7 mouse cellular contexts compared by ENCODE assay signal in the genomic region with DNA sequence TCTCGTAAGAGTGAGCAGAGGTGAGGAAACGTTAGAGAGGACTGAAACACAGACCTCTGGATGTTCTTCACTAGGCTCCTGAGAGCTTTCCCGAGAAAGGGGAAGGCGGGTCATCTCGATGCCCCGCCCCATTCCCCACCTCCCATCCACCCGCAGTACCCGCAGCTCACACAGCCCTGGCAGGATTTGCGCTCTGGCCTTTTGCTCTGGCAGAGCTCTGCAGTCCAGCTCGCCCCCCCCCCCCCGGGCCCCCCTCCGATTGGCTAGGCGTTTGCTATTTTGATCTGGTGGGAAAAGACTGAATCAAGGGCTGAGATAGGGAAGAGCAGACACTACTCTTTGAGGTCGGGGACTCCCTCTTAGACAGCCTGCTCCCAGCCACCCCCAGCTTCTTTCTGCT.
DNase-seq lines count a peak whose midpoint lies in the region; ATAC-seq lines count a peak whose summit lies in the region.

No protein-coding gene starts in this region.

- H3K4me2 ChIP-seq in embryonic facial prominence, embryonic 14.5 days (ENCODE audit: low read depth, low read length): peak overlapping the region; percentile 87
- H3K4me2 ChIP-seq in stomach, embryonic 14.5 days (replicated peaks; ENCODE audit: low read depth, low read length): peak overlapping the region; percentile 93

- peaks cover 50% of the 10 kb centered on the region for H3K27me3 ChIP-seq in embryonic facial prominence, embryonic 14.5 days (replicated peaks; ENCODE audit: control insufficient read depth, insufficient read depth, low read length)
- H3K27me3 ChIP-seq in stomach, embryonic 14.5 days (ENCODE audit: control insufficient read depth, insufficient read depth, low read length): peaks cover 10% of the 10 kb centered on the region

- no peak overlapping the region for H3K9ac ChIP-seq in embryonic facial prominence, embryonic 14.5 days (ENCODE audit: low read depth, low read length)
- H3K9ac ChIP-seq in stomach, embryonic 14.5 days (replicated peaks; ENCODE audit: low read depth, low read length): no peak overlapping the region

- ATAC-seq in embryonic facial prominence, embryonic 14.5 days (ENCODE audit: low read depth): peak; percentile 27; the same call in 1 of the 2 replicates
- no peak for ATAC-seq in stomach, embryonic 14.5 days (ENCODE audit: insufficient number of reproducible peaks, insufficient read depth, low FRiP score, low read depth)

- no peaks in the 10 kb centered on the region for H3K36me3 ChIP-seq in embryonic facial prominence, embryonic 14.5 days (ENCODE audit: control insufficient read depth, insufficient read depth, low read length)
- H3K36me3 ChIP-seq in stomach, embryonic 14.5 days (ENCODE audit: control insufficient read depth, insufficient read depth, low read length): no peaks in the 10 kb centered on the region

- peaks cover 3% of the 10 kb centered on the region; the same call in 1 of the 2 replicates for H3K4me1 ChIP-seq in embryonic facial prominence, embryonic 14.5 days (ENCODE audit: control insufficient read depth, insufficient read depth, low read length)
- H3K4me1 ChIP-seq in stomach, embryonic 14.5 days (ENCODE audit: control insufficient read depth, insufficient read depth, low read length): peaks cover 6% of the 10 kb centered on the region; the same call in 1 of the 2 replicates

- DNase-seq in ES-CJ7 (ENCODE audit: low read depth, low spot score) (peak; percentile 43), NIH3T3 (ENCODE audit: low read depth) (peak; percentile 24)
- DNase-seq in embryonic facial prominence, embryonic 14.5 days (ENCODE audit: low spot score): no peak
- peak; percentile 8 to 63 for DNase-seq in kidney, postnatal 25 days
- no peak for DNase-seq in ovary, postnatal 14 days (ENCODE audit: low spot score)
- no peak for DNase-seq in testis, postnatal 14 days (ENCODE audit: low spot score)

- H3K9me3 ChIP-seq in embryonic facial prominence, embryonic 14.5 days (ENCODE audit: control insufficient read depth, low read length): 0 out of 2 replicates have a peak, but pooled peaks cover 4% of the 10 kb centered on the region
- no peaks in the 10 kb centered on the region for H3K9me3 ChIP-seq in stomach, embryonic 14.5 days (ENCODE audit: control insufficient read depth, low read depth, low read length)

- no peak overlapping the region for H3K27ac ChIP-seq in embryonic facial prominence, embryonic 14.5 days (replicated peaks; ENCODE audit: low read depth, low read length)
- H3K27ac ChIP-seq in stomach, embryonic 14.5 days (ENCODE audit: low read length): no peak overlapping the region

- H3K4me3 ChIP-seq in embryonic facial prominence, embryonic 14.5 days (ENCODE audit: low read depth, low read length): peak overlapping the region; percentile 43; the same call in 1 of the 2 replicates
- H3K4me3 ChIP-seq in stomach, embryonic 14.5 days (ENCODE audit: low read depth, low read length): peak overlapping the region; percentile 38; the same call in 1 of the 2 replicates

- WGBS in embryonic facial prominence, embryonic 14.5 days: 4% methylated on average over 14 of the region's 14 CpGs
- 4% methylated on average over 14 of the region's 14 CpGs for WGBS in stomach, embryonic 14.5 days

Comparison
In these comparisons a context has a peak if more than half of its experiments do, and no peak if none do; other contexts are left out.
1. DNase-seq: peak in ES-CJ7 (single experiment), NIH3T3 (single experiment) and kidney, postnatal 25 days (2 of 2); none in embryonic facial prominence, embryonic 14.5 days (single experiment), ovary, postnatal 14 days (single experiment) and testis, postnatal 14 days (single experiment).